Mouse (Mus musculus) testis, adult 2 months (tissue): ENCODE measurements around the gene Vipr1.

ENCODE experiments used
- CTCF ChIP-seq: fragments of 200-500 bp; IDR thresholded peaks from 2 replicates; pipeline ENCODE4 v1.5.1; 2012; ENCODE audit warnings: low read depth, mild to moderate bottlenecking, inconsistent platforms, low read length, moderate library complexity; ENCODE audit not compliant: control insufficient read depth, insufficient read depth, insufficient replicate concordance
- POLR2A ChIP-seq: fragments of 200-500 bp; IDR thresholded peaks from 2 replicates; pipeline ENCODE4 v1.6.1; 2012; ENCODE audit warnings: low read depth, mild to moderate bottlenecking, inconsistent platforms, low read length, moderate library complexity; ENCODE audit not compliant: control insufficient read depth

DNA sequence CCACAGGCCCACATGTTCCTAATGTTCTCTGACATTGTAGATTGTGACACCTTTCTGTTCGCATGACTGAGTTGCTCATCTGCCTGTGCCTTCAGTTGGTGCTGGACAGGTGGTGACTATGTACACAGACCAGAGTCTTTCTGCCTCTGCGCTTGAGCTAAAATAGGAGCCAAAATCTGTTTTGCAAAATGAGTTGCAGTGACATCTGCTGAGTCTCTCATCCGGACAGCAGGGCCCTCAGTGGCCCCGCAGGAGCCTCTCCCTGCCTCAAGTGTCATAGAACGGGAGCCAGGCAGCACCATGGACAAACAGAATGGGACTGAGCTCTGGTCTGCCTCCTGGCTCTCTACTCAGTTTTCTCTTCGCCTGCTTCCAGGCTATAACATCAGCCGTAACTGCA, 17.3 kb downstream of the Vipr1 start:
- TF ChIP-seq POLR2A (no peak), CTCF (no peak)
